In genomic region chr3:29229712-29230111, GRCm38 (mm10) we compare ENCODE assay signal across 28 mouse cellular contexts.
DNase-seq lines count a peak whose midpoint lies in the region; ATAC-seq and TF ChIP-seq lines count a peak whose summit lies in the region.
"Had no signal": no experiment of that assay in that cellular context is flagged by ENCODE, and none has a peak within 500 bp of the region (broad histone marks: within the 10 kb centered on the region; RNA-seq: fewer than 3 reads in every experiment).

No protein-coding gene starts in this region.

- no peak overlapping the region for H3K4me2 ChIP-seq in kidney, postnatal 0 days (ENCODE audit: low read length)
- H3K4me2 ChIP-seq: embryonic facial prominence, embryonic 15.5 days; forebrain, embryonic 15.5 days; heart, embryonic 12.5 days; hindbrain, embryonic 13.5 days; limb, embryonic 15.5 days; liver, embryonic 15.5 days; midbrain, embryonic 15.5 days; neural tube, embryonic 13.5 days had no signal

- H3K9ac ChIP-seq in kidney, postnatal 0 days (ENCODE audit: low read depth, low read length): no peak overlapping the region
- H3K9ac ChIP-seq: embryonic facial prominence, embryonic 15.5 days; forebrain, embryonic 15.5 days; heart, embryonic 12.5 days; hindbrain, embryonic 13.5 days; limb, embryonic 15.5 days; liver, embryonic 15.5 days; midbrain, embryonic 15.5 days; neural tube, embryonic 13.5 days had no signal

- no peak overlapping the region for H3K4me3 ChIP-seq in kidney, postnatal 0 days (replicated peaks; ENCODE audit: low read depth, low read length)
- no peak overlapping the region for H3K4me3 ChIP-seq in limb, embryonic 10.5 days
- H3K4me3 ChIP-seq: embryonic facial prominence, embryonic 15.5 days; forebrain, embryonic 15.5 days; heart, embryonic 12.5 days; hindbrain, embryonic 13.5 days; limb, embryonic 15.5 days; liver, embryonic 15.5 days; midbrain, embryonic 15.5 days; myocyte; neural tube, embryonic 13.5 days had no signal

- H3K4me1 ChIP-seq in kidney, postnatal 0 days (replicated peaks; ENCODE audit: insufficient read depth, low read length): no peaks in the 10 kb centered on the region
- peaks cover 8% of the 10 kb centered on the region for H3K4me1 ChIP-seq in limb, embryonic 10.5 days
- H3K4me1 ChIP-seq: embryonic facial prominence, embryonic 15.5 days; forebrain, embryonic 15.5 days; heart, embryonic 12.5 days; hindbrain, embryonic 13.5 days; limb, embryonic 15.5 days; liver, embryonic 15.5 days; midbrain, embryonic 15.5 days; neural tube, embryonic 13.5 days had no signal

- no peak for DNase-seq in frontal cortex, postnatal 36 days (ENCODE audit: low spot score in 2 of 2)
- no peak for DNase-seq in kidney, postnatal 0 days (ENCODE audit: low spot score)
- DNase-seq in kidney, adult 18-20 months: no peak
- peak; percentile 2 for DNase-seq in left cerebral cortex, postnatal 4 days
- no peak for DNase-seq in left cerebral cortex, postnatal 36 days (ENCODE audit: low spot score in 2 of 2)
- DNase-seq in ES-CJ7 (ENCODE audit: low read depth, low spot score): peak; percentile 6
- no peak for DNase-seq in limb, embryonic 10.5 days (ENCODE audit: low spot score)
- DNase-seq: adrenal gland, postnatal 25 days; cerebellum, adult 8-10 months; cerebellum, postnatal 36 days; gastrocnemius, postnatal 14 days; heart, adult 11 months; heart, postnatal 14 days; lung, postnatal 4 days; retina, postnatal 1 day; right cerebral cortex, postnatal 25 days; spleen, adult 18-20 months had no signal

- no peaks in the 10 kb centered on the region for H3K27me3 ChIP-seq in kidney, postnatal 0 days (ENCODE audit: insufficient read depth, low read length)
- H3K27me3 ChIP-seq in limb, embryonic 10.5 days (ENCODE audit: low read depth, poor library complexity, severe bottlenecking): no peaks in the 10 kb centered on the region
- H3K27me3 ChIP-seq: embryonic facial prominence, embryonic 15.5 days; forebrain, embryonic 15.5 days; heart, embryonic 12.5 days; hindbrain, embryonic 13.5 days; limb, embryonic 15.5 days; liver, embryonic 15.5 days; midbrain, embryonic 15.5 days; neural tube, embryonic 13.5 days had no signal

- no peaks in the 10 kb centered on the region for H3K36me3 ChIP-seq in kidney, postnatal 0 days (ENCODE audit: insufficient read depth, low read length)
- no peaks in the 10 kb centered on the region for H3K36me3 ChIP-seq in limb, embryonic 10.5 days
- H3K36me3 ChIP-seq: embryonic facial prominence, embryonic 15.5 days; forebrain, embryonic 15.5 days; heart, embryonic 12.5 days; hindbrain, embryonic 13.5 days; limb, embryonic 15.5 days; liver, embryonic 15.5 days; midbrain, embryonic 15.5 days; neural tube, embryonic 13.5 days had no signal

- intact Hi-C loops in left cerebral cortex, postnatal 4 days (cut with DNase I): no loop called here
- intact Hi-C loops in left cerebral cortex, postnatal 36 days (cut with DNase I): no loop called here

- ATAC-seq in frontal cortex, adult (ENCODE audit: low TSS enrichment): peak; percentile 67; the same call in 1 of the 2 replicates
- ATAC-seq in kidney, postnatal 0 days (replicated peaks; ENCODE audit: low FRiP score, low read depth): no peak
- ATAC-seq: forebrain, embryonic 15.5 days; intestine, embryonic 16.5 days; midbrain, embryonic 15.5 days had no signal

- 57% methylated on average over 2 of the region's 2 CpGs for WGBS in kidney, postnatal 0 days
- 61% methylated on average over 2 of the region's 2 CpGs for WGBS in limb, embryonic 10.5 days

- no peaks in the 10 kb centered on the region for H3K9me3 ChIP-seq in kidney, postnatal 0 days (replicated peaks; ENCODE audit: low read length)
- H3K9me3 ChIP-seq in limb, embryonic 10.5 days (replicated peaks): no peaks in the 10 kb centered on the region
- H3K9me3 ChIP-seq: embryonic facial prominence, embryonic 15.5 days; forebrain, embryonic 15.5 days; heart, embryonic 12.5 days; hindbrain, embryonic 13.5 days; limb, embryonic 15.5 days; liver, embryonic 15.5 days; midbrain, embryonic 15.5 days; neural tube, embryonic 13.5 days had no signal

- peak; percentile 40; the same call in 1 of the 2 replicates for TF ChIP-seq CTCF in kidney, postnatal 0 days (IDR thresholded peaks at IDR 0.05; ENCODE audit: low read depth)

- no peak overlapping the region for H3K27ac ChIP-seq in kidney, postnatal 0 days
- no peak overlapping the region for H3K27ac ChIP-seq in limb, embryonic 10.5 days
- H3K27ac ChIP-seq: embryonic facial prominence, embryonic 15.5 days; forebrain, embryonic 15.5 days; hindbrain, embryonic 13.5 days; limb, embryonic 15.5 days; liver, embryonic 15.5 days; midbrain, embryonic 15.5 days; neural tube, embryonic 13.5 days had no signal

Comparison
In these comparisons a context has a peak if more than half of its experiments do, and no peak if none do; other contexts are left out.
1. DNase-seq: peak in left cerebral cortex, postnatal 4 days (single experiment) and ES-CJ7 (single experiment); none in frontal cortex, postnatal 36 days (0 of 2), kidney, postnatal 0 days (single experiment), kidney, adult 18-20 months (single experiment), left cerebral cortex, postnatal 36 days (0 of 2) and limb, embryonic 10.5 days (single experiment).